11 mouse cellular contexts compared by ENCODE assay signal in genomic region chr3:154628284-154628683, GRCm38 (mm10). TPM values are rescaled to one million over a fixed set of nuclear protein-coding genes. Genes with fewer than 3 reads are reported as not detected.
A peak's percentile ranks its signal among the peaks of the same experiment; 100 is the strongest.
DNase-seq lines count a peak whose midpoint lies in the region; ATAC-seq and TF ChIP-seq lines count a peak whose summit lies in the region.
"Had no signal": no experiment of that assay in that cellular context is flagged by ENCODE, and none has a peak within 500 bp of the region (broad histone marks: within the 10 kb centered on the region; RNA-seq: fewer than 3 reads in every experiment).

No protein-coding gene starts in this region.

- no peaks in the 10 kb centered on the region for H3K27me3 ChIP-seq in kidney, embryonic 14.5 days (ENCODE audit: control insufficient read depth, insufficient read depth, low read length)
- no peaks in the 10 kb centered on the region for H3K27me3 ChIP-seq in ES-Bruce4 (ENCODE audit: control insufficient read depth, insufficient read depth, low read length, poor library complexity, severe bottlenecking)
- no peaks in the 10 kb centered on the region for H3K27me3 ChIP-seq in forebrain, embryonic 15.5 days
- H3K27me3 ChIP-seq in liver, postnatal 0 days (ENCODE audit: insufficient read depth, low read length): no peaks in the 10 kb centered on the region
- H3K27me3 ChIP-seq: heart, embryonic 13.5 days had no signal

- H3K27ac ChIP-seq in kidney, embryonic 14.5 days (ENCODE audit: low read depth, low read length): no peak overlapping the region
- no peak overlapping the region for H3K27ac ChIP-seq in ES-Bruce4 (ENCODE audit: insufficient read depth, low read length)
- H3K27ac ChIP-seq in forebrain, embryonic 15.5 days (replicated peaks): no peak overlapping the region
- no peak overlapping the region for H3K27ac ChIP-seq in liver, postnatal 0 days (ENCODE audit: low read depth)
- H3K27ac ChIP-seq: heart, embryonic 13.5 days had no signal

- H3K4me1 ChIP-seq in kidney, embryonic 14.5 days (ENCODE audit: control insufficient read depth, insufficient read depth, low read length): no peaks in the 10 kb centered on the region
- H3K4me1 ChIP-seq in ES-Bruce4 (ENCODE audit: control insufficient read depth, insufficient read depth, low read length): peaks cover 4% of the 10 kb centered on the region
- H3K4me1 ChIP-seq in forebrain, embryonic 15.5 days: no peaks in the 10 kb centered on the region; the same call in 1 of the 2 replicates
- H3K4me1 ChIP-seq in liver, postnatal 0 days (ENCODE audit: insufficient read depth): no peaks in the 10 kb centered on the region
- H3K4me1 ChIP-seq: heart, embryonic 13.5 days had no signal

- no peaks in the 10 kb centered on the region for H3K9me3 ChIP-seq in kidney, embryonic 14.5 days (ENCODE audit: control insufficient read depth, low read length)
- H3K9me3 ChIP-seq in ES-Bruce4 (replicated peaks; ENCODE audit: control insufficient read depth, insufficient read depth, low read length, poor library complexity, severe bottlenecking): no peaks in the 10 kb centered on the region
- H3K9me3 ChIP-seq in forebrain, embryonic 15.5 days: no peaks in the 10 kb centered on the region
- H3K9me3 ChIP-seq in liver, postnatal 0 days (ENCODE audit: low read length): no peaks in the 10 kb centered on the region
- H3K9me3 ChIP-seq: heart, embryonic 13.5 days had no signal

- 0 out of 2 replicates have a peak, but pooled peaks have one; percentile 60 for TF ChIP-seq EP300 in ES-Bruce4 (IDR thresholded peaks at IDR 0.05; ENCODE audit: insufficient read depth, low read depth, low read length)
- no peak for TF ChIP-seq EP300 in liver, postnatal 0 days (IDR thresholded peaks at IDR 0.05; ENCODE audit: low read depth)

- no peak for TF ChIP-seq POLR2A in ES-Bruce4 (IDR thresholded peaks at IDR 0.05; ENCODE audit: insufficient read depth, low read length)

- no peak overlapping the region for H3K9ac ChIP-seq in kidney, embryonic 14.5 days (ENCODE audit: low read depth, low read length)
- no peak overlapping the region for H3K9ac ChIP-seq in ES-Bruce4 (ENCODE audit: low read depth, poor library complexity, severe bottlenecking)
- H3K9ac ChIP-seq in forebrain, embryonic 15.5 days (replicated peaks): no peak overlapping the region
- no peak overlapping the region for H3K9ac ChIP-seq in liver, postnatal 0 days (replicated peaks)
- H3K9ac ChIP-seq: heart, embryonic 13.5 days had no signal

- ATAC-seq in kidney, embryonic 14.5 days (ENCODE audit: low FRiP score, low TSS enrichment): 0 out of 2 replicates have a peak, but pooled peaks have one; percentile 62
- peak; percentile 35; the same call in 1 of the 2 replicates for ATAC-seq in forebrain, embryonic 15.5 days (replicated peaks)
- ATAC-seq in liver, postnatal 0 days: peak; percentile 66

- no peak for TF ChIP-seq CTCF in ES-Bruce4 (IDR thresholded peaks at IDR 0.05; ENCODE audit: low read depth, low read length)
- TF ChIP-seq CTCF in liver, postnatal 0 days (IDR thresholded peaks at IDR 0.05; ENCODE audit: low read depth): no peak

- no peaks in the 10 kb centered on the region for H3K36me3 ChIP-seq in kidney, embryonic 14.5 days (ENCODE audit: control insufficient read depth, insufficient read depth, low read length)
- H3K36me3 ChIP-seq in ES-Bruce4 (ENCODE audit: control insufficient read depth, insufficient read depth, low read length, poor library complexity, severe bottlenecking): 0 out of 2 replicates have a peak, but pooled peaks cover under 1% of the 10 kb centered on the region
- H3K36me3 ChIP-seq in forebrain, embryonic 15.5 days: no peaks in the 10 kb centered on the region
- H3K36me3 ChIP-seq in liver, postnatal 0 days (replicated peaks; ENCODE audit: insufficient read depth, low read length): peaks cover 2% of the 10 kb centered on the region; the same call in 1 of the 2 replicates

- DNase-seq in kidney, postnatal 10 days: no peak
- peak; percentile 18 for DNase-seq in liver, postnatal 0 days
- no peak for DNase-seq in right cerebral cortex, postnatal 36 days (ENCODE audit: low spot score in 2 of 2)
- DNase-seq in thymus, adult 18-20 months: no peak
- DNase-seq in embryo, embryonic 10.5 days (ENCODE audit: low spot score): no peak
- DNase-seq: embryo, embryonic 11 days; thymus, postnatal 14 days had no signal

- H3K4me2 ChIP-seq in kidney, embryonic 14.5 days (replicated peaks; ENCODE audit: low read depth, low read length): no peak overlapping the region
- H3K4me2 ChIP-seq in forebrain, embryonic 15.5 days (replicated peaks): no peak overlapping the region
- no peak overlapping the region for H3K4me2 ChIP-seq in liver, postnatal 0 days (ENCODE audit: low read depth, low read length)
- H3K4me2 ChIP-seq: heart, embryonic 13.5 days had no signal

- H3K4me3 ChIP-seq in kidney, embryonic 14.5 days (ENCODE audit: low read length): no peak overlapping the region
- no peak overlapping the region for H3K4me3 ChIP-seq in ES-Bruce4 (ENCODE audit: low read depth, low read length)
- no peak overlapping the region for H3K4me3 ChIP-seq in forebrain, embryonic 15.5 days
- H3K4me3 ChIP-seq in liver, postnatal 0 days (ENCODE audit: low read depth, low read length): no peak overlapping the region
- H3K4me3 ChIP-seq: heart, embryonic 13.5 days had no signal

RNA-seq across cellular contexts. Expression of gene Tyw3, which starts 31.4 kb away (rescaled TPM):
- polyA plus RNA-seq in kidney, embryonic 14.5 days (2014; fragmentation: Nextera tagmentation; extraction: Ambion mirVana): 18.6 and 21.5 TPM in 2 replicates
- polyA plus RNA-seq in ES-Bruce4 (2011; ENCODE audit: insufficient read depth, insufficient read length, low read depth, missing spikeins): 5.9 and 11.6 TPM in 2 replicates
- polyA plus RNA-seq in forebrain, embryonic 15.5 days (2015; fragmentation: Nextera tagmentation; extraction: Ambion mirVana): 14.1 and 16.4 TPM in 2 replicates
- polyA plus RNA-seq in liver, postnatal 0 days (2015; fragmentation: Nextera tagmentation; extraction: Ambion mirVana): 2.5 and 2.9 TPM in 2 replicates

RNA-seq across cellular contexts. Expression of gene Cryz, which starts 31.8 kb away (rescaled TPM):
- 28.5 and 33.4 TPM in 2 replicates for polyA plus RNA-seq in kidney, embryonic 14.5 days (2014; fragmentation: Nextera tagmentation; extraction: Ambion mirVana)
- polyA plus RNA-seq in ES-Bruce4 (2011; ENCODE audit: insufficient read depth, insufficient read length, low read depth, missing spikeins): 28.0 and 37.9 TPM in 2 replicates
- 9.6 and 10.4 TPM in 2 replicates for polyA plus RNA-seq in forebrain, embryonic 15.5 days (2015; fragmentation: Nextera tagmentation; extraction: Ambion mirVana)
- polyA plus RNA-seq in liver, postnatal 0 days (2015; fragmentation: Nextera tagmentation; extraction: Ambion mirVana): 27.5 and 27.9 TPM in 2 replicates

RNA-seq across cellular contexts. Expression of gene Erich3, which starts 35.4 kb away (rescaled TPM):
- 0.26 TPM in 1 of 2 replicates, not detected in the other for polyA plus RNA-seq in kidney, embryonic 14.5 days (2014; fragmentation: Nextera tagmentation; extraction: Ambion mirVana)
- polyA plus RNA-seq in ES-Bruce4 (2011; ENCODE audit: insufficient read depth, insufficient read length, low read depth, missing spikeins): 0.64 and 0.67 TPM in 2 replicates
- polyA plus RNA-seq in forebrain, embryonic 15.5 days (2015; fragmentation: Nextera tagmentation; extraction: Ambion mirVana): 1.2 and 1.8 TPM in 2 replicates
- not detected in 2 replicates for polyA plus RNA-seq in liver, postnatal 0 days (2015; fragmentation: Nextera tagmentation; extraction: Ambion mirVana)
